Mouse (Mus musculus): ENCODE data around the gene Ubqln4. TPM values are rescaled to one million over a fixed set of nuclear protein-coding genes. Genes with fewer than 3 reads are reported as not detected.
A peak's percentile ranks its signal among the peaks of the same experiment; 100 is the strongest.

The Ubqln4 gene
- total and polyA plus RNA-seq, 3 experiments = 22.8 to 62.2 (median 39.6) TPM

DNA sequence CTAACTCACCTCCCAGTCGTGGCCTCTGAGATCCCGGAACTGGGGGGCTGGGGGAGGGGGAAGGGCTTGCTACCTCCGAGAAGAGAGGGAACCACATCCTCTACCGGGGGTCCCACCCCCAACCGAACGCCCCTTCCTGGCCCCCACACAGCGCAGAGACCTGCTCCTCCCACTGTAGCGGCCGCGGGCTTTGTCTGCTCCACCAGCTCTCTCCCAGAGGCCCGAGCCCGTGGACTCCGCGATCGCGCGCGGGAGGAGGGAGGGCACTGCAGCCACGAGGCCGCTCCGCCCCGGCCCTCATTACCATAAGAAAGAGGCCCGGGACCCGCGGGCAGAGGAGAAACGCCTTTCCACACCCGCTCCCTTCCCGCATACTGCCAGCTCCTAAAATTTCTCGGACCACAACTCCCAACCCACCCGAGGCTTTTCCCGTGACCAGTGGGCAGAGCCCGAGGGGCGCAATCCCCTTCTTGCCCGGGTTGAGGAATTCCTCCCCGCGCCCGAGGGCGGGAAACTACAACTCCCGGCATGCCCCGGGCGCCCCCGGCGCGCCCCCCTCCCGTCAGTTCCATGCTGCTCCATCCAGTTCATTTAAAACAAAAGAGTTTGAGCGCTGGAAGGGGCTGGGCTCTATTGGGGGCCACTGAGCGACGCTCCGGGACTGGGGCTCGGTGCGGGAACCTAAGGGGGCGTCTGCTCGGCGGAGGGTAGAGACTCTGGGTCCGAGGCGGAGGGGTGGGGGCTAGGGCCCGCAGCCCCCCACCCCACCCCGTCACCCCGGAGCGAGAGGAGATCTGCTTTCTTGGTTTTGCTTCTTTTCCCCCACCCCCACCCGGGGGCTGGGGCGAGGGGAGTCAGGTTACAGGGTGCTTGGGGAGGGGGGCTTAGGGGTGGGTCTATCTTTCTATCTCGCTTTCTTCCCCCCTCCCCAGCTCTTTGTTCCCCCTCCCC, 21.9 kb upstream of the Ubqln4 start:
- Histone ChIP-seq H3K9ac (ENCODE audit: insufficient read depth, low read depth) (peak overlapping the region; percentile 95), H3K9me3 (replicated peaks; ENCODE audit: low read length) (no peaks in the 10 kb centered on the region), H3K79me2 (replicated peaks; ENCODE audit: control insufficient read depth, extremely low read depth, insufficient read depth, poor library complexity, severe bottlenecking) (no peaks in the 10 kb centered on the region), H3K27me3 (replicated peaks) (peaks cover 9% of the 10 kb centered on the region), H3K27ac (ENCODE audit: insufficient read depth, low read depth) (peak overlapping the region; percentile 26; the same call in 1 of the 2 replicates), H3K36me3 (replicated peaks in 1 of 2; ENCODE audit: control insufficient read depth in 1 of 2, insufficient read depth in 1 of 2, low read length in 1 of 2) (peaks cover 7 to 23% of the 10 kb centered on the region in 2 experiments), H3K4me3 (replicated peaks in 1 of 3; ENCODE audit: low read depth in 2 of 3, low read length in 2 of 3, poor library complexity in 1 of 3) (peak overlapping the region; percentile 59 to 84 (median 79)), H3K4me2 (ENCODE audit: insufficient read depth, low read depth, poor library complexity, severe bottlenecking) (peak overlapping the region; percentile 90), H3K4me1 (ENCODE audit: control insufficient read depth in 1 of 2, insufficient read depth in 2 of 2) (peaks cover 20 to 48% of the 10 kb centered on the region in 2 experiments)
- DNase-seq (ENCODE audit: extremely low read depth) = peak; percentile 61
- dilution Hi-C loops (cut with MboI; ENCODE audit: extremely low pct_ligation_motif_present, extremely low pct_unique_long_range_greater_than_20kb, low sequenced_read_pairs) = no loop called here
- in situ Hi-C loops (cut with MboI; ENCODE audit: low pct_ligation_motif_present, low pct_unique_long_range_greater_than_20kb, low sequenced_read_pairs) = no loop called here
- TF ChIP-seq CHD1 (IDR thresholded peaks at IDR 0.05; ENCODE audit: low read depth, low read length) = no peak
- TF ChIP-seq CTCF (conservative IDR thresholded peaks at IDR 0.05 in 1 of 2, IDR thresholded peaks at IDR 0.05 in 1 of 2; ENCODE audit: low read depth in 2 of 2, low read length in 2 of 2) = 0 out of 4 replicates have a peak, but pooled peaks of 1 of the 2 experiments have one; percentile 2
- no peak for TF ChIP-seq TBP (conservative IDR thresholded peaks at IDR 0.05; ENCODE audit: low read depth, low read length)
- peak; percentile 98 for TF ChIP-seq HCFC1 (IDR thresholded peaks at IDR 0.05; ENCODE audit: low read depth, low read length)
- peak; percentile 11 for TF ChIP-seq TCF12 (IDR thresholded peaks at IDR 0.05; ENCODE audit: low read depth, low read length)
- no peak for TF ChIP-seq JUND (conservative IDR thresholded peaks at IDR 0.05; ENCODE audit: low read depth, low read length)
- no peak for TF ChIP-seq ZKSCAN1 (IDR thresholded peaks at IDR 0.05; ENCODE audit: borderline replicate concordance, low read depth, low read length)
- no peak; the same call in 1 of the 2 replicates for TF ChIP-seq E2F4 (IDR thresholded peaks at IDR 0.05; ENCODE audit: insufficient replicate concordance, low read depth, low read length)
- TF ChIP-seq MXI1 (IDR thresholded peaks at IDR 0.05; ENCODE audit: low read depth, low read length) = peak; percentile 96
- TF ChIP-seq SIN3A (IDR thresholded peaks at IDR 0.05; ENCODE audit: low read length) = peak; percentile 95
- TF ChIP-seq MAZ (IDR thresholded peaks at IDR 0.05; ENCODE audit: low read depth, low read length) = peak; percentile 94
- peak; percentile 80; the same call in 1 of the 2 replicates for TF ChIP-seq KAT2A (IDR thresholded peaks at IDR 0.05; ENCODE audit: insufficient replicate concordance, low read length)
- no peak; the same call in 1 of the 2 replicates for TF ChIP-seq GABPA (IDR thresholded peaks at IDR 0.05; ENCODE audit: insufficient replicate concordance, low read depth, low read length)
- no peak for TF ChIP-seq ZNF384 (IDR thresholded peaks at IDR 0.05; ENCODE audit: low read depth, low read length)
- TF ChIP-seq NRF1 (IDR thresholded peaks at IDR 0.05; ENCODE audit: low read depth, low read length) = no peak
- TF ChIP-seq EP300 (IDR thresholded peaks at IDR 0.05; ENCODE audit: low read length) = no peak
- no peak for TF ChIP-seq MAFK (IDR thresholded peaks at IDR 0.05; ENCODE audit: insufficient replicate concordance, low read length)
- no peak for TF ChIP-seq ZC3H11A (IDR thresholded peaks at IDR 0.05; ENCODE audit: low read depth, low read length)
- peak; percentile 37; the same call in 1 of the 2 replicates for TF ChIP-seq MEF2A (IDR thresholded peaks at IDR 0.05; ENCODE audit: borderline replicate concordance, low read depth, low read length)
- TF ChIP-seq ZMIZ1 (IDR thresholded peaks at IDR 0.05; ENCODE audit: low read depth, low read length) = no peak
- TF ChIP-seq IRF4 (IDR thresholded peaks at IDR 0.05; ENCODE audit: low read depth, low read length) = peak; percentile 12; the same call in 1 of the 2 replicates
- no peak for TF ChIP-seq PAX5 (IDR thresholded peaks at IDR 0.05; ENCODE audit: low read length)
- 0 out of 2 replicates have a peak, but pooled peaks have one; percentile 7 for TF ChIP-seq UBTF (IDR thresholded peaks at IDR 0.05; ENCODE audit: low read depth, low read length)
- no peak for TF ChIP-seq RCOR1 (conservative IDR thresholded peaks at IDR 0.05; ENCODE audit: low read depth, low read length)
- TF ChIP-seq SMC3 (IDR thresholded peaks at IDR 0.05; ENCODE audit: low read depth, low read length) = no peak
- TF ChIP-seq RAD21 (IDR thresholded peaks at IDR 0.05; ENCODE audit: low read depth, low read length) = no peak
- peak; percentile 90 for TF ChIP-seq CHD2 (IDR thresholded peaks at IDR 0.05; ENCODE audit: low read length)
- TF ChIP-seq POLR2A (IDR thresholded peaks at IDR 0.05; ENCODE audit: low read depth, low read length) = peak; percentile 66; the same call in 1 of the 2 replicates
- no peak for TF ChIP-seq USF1 (IDR thresholded peaks at IDR 0.05; ENCODE audit: low read depth, low read length)
- no peak; the same call in 1 of the 2 replicates for TF ChIP-seq BHLHE40 (IDR thresholded peaks at IDR 0.05; ENCODE audit: low read depth, low read length)
- peak; percentile 79 for TF ChIP-seq ELF1 (IDR thresholded peaks at IDR 0.05; ENCODE audit: low read depth, low read length)
- TF ChIP-seq POLR2AphosphoS2 (IDR thresholded peaks at IDR 0.05; ENCODE audit: low read depth, low read length) = no peak
- TF ChIP-seq JUN (IDR thresholded peaks at IDR 0.05; ENCODE audit: insufficient read depth, low read depth, low read length) = no peak
- no peak for TF ChIP-seq MAX (IDR thresholded peaks at IDR 0.05; ENCODE audit: low read length)
- 0 out of 2 replicates have a peak, but pooled peaks have one; percentile 20 for TF ChIP-seq ETS1 (conservative IDR thresholded peaks at IDR 0.05; ENCODE audit: low read depth, low read length)
- TF ChIP-seq MYC (IDR thresholded peaks at IDR 0.05; ENCODE audit: low read depth, low read length) = peak; percentile 58; the same call in 1 of the 2 replicates
- peak; percentile 56 for TF ChIP-seq NELFE (IDR thresholded peaks at IDR 0.05; ENCODE audit: low read depth, low read length)

Data from CH12.LX (cell line).